Mouse (Mus musculus): ENCODE measurements around the gene C87977.
"Not testable (repeated sequence)": the region's sequence is repeated elsewhere in the genome, so short reads cannot be mapped to it uniquely, and the experiment has no call there.

C87977 gene

GRCm38 (mm10) chr4:144213218-144213617 is at the start of gene C87977:
Gene C87977 (minus strand): TSS chr4:144213318.
- not testable (repeated sequence) for DNase-seq

GRCm38 (mm10) chr4:144254768-144255167 is 41.6 kb upstream of the C87977 start:
- DNase-seq: not testable (repeated sequence)

- DNase-seq: no peak
These were observed 22.7 kb downstream of the C87977 start, which contains the start of gene Oog2 for GRCm38 (mm10) chr4:144190419-144190818. Gene Oog2 (plus strand): TSS chr4:144190719.

GRCm38 (mm10) chr4:144162563-144162962 is 50.6 kb downstream of the C87977 start, which contains the start of gene Oog3:
Gene Oog3 (minus strand): TSS chr4:144162663.
- no peak for DNase-seq

Data from cerebellum, postnatal 10 days (tissue).